Mouse (Mus musculus) Muller cell, postnatal 12 days (primary cell): Measurements from ENCODE around the gene Camk2b.
"Not testable (repeated sequence)": the region's sequence is repeated elsewhere in the genome, so short reads cannot be mapped to it uniquely, and the experiment has no call there.

ENCODE experiments used
- DNase-seq: peaks from one replicate; pipeline ENCODE4 v3.0.0-alpha.2; 2015; ENCODE audit errors: inconsistent ontology term

The Camk2b gene

GRCm38 (mm10) chr11:6015011-6015431 is 51.1 kb downstream of the Camk2b start:
- no peak for DNase-seq

GRCm38 (mm10) chr11:6013359-6013758 is 52.8 kb downstream of the Camk2b start:
- DNase-seq, result no peak

GRCm38 (mm10) chr11:6011879-6012278 is 54.3 kb downstream of the Camk2b start:
- DNase-seq, result no peak

GRCm38 (mm10) chr11:6010751-6011482 is 55.2 kb downstream of the Camk2b start:
- DNase-seq, result not testable (repeated sequence)

DNA sequence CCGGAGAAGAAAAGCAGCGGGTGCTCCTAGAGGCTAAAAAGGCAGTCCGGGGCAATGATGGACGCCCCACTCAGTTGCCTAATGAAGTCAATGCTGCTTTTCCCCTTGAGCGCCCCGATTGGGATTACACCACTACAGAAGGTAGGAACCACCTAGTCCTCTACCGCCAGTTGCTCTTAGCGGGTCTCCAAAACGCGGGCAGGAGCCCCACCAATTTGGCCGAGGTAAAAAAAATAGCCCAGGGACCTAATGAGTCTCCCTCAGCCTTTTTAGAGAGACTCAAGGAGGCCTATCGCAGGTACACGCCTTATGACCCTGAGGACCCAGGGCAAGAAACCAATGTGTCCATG is 58.4 kb downstream of the Camk2b start:
- not testable (repeated sequence) for DNase-seq

DNA sequence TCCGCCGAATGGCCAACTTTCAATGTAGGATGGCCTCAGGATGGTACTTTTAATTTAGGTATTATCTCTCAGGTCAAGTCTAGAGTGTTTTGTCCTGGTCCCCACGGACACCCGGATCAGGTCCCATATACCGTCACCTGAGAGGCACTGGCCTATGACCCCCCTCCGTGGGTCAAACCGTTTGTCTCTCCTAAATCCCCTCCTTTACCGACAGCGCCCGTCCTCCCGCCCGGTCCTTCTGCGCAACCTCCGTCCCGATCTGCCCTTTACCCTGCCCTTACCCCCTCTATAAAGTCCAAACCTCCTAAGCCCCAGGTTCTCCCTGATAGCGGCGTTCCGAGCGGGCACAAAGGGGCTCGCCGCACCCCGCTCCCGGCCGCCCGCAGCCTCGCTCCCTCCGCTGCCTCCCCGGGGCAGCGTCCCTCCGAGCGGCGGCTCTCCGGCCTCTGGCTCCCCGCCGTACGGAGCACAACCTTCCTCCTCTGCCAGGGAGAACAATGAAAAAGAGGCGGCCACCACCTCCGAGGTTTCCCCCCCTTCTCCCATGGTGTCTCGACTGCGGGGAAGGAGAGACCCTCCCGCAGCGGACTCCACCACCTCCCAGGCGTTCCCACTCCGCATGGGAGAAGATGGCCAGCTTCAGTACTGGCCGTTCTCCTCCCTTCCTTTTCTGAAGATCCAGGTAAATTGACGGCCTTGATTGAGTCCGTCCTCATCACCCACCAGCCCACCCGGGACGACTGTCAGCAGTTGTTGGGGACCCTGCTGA is 59.0 kb downstream of the Camk2b start:
- not testable (repeated sequence) for DNase-seq

- not testable (repeated sequence) for DNase-seq
Measured at GRCm38 (mm10) chr11:6006351-6007009, 59.7 kb downstream of the Camk2b start.

- not testable (repeated sequence) for DNase-seq
Measured at GRCm38 (mm10) chr11:6005374-6006043, 60.7 kb downstream of the Camk2b start.

DNA sequence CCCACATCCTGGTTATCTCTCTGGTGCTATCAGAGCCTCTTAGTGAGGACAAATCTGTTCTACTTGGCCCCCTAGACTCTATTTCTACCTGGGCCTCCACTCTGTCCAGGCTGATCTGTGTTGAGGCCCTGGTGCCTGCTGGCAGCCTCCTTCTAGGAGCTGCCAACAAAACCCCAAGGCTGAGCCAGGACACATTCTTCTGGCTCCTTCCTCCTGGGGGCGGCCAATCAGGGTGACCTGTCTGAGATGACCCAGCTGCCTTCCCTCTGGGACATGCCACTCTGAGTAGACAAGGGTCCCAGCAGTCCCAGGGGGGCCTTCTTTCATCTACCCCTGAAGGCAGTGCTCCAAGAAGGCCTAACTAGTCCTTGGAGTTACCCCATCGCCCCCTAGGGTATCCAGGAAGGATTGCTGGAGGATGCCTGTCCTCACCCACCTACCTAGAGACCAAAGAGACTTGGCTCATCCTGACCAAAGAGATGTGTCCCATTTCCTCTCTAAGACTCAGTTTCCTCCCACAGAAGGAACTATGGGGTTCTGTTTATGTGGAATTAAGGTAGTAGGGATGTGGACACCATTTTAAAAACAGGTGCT is 63.0 kb downstream of the Camk2b start:
- DNase-seq, result peak; percentile 44

DNA sequence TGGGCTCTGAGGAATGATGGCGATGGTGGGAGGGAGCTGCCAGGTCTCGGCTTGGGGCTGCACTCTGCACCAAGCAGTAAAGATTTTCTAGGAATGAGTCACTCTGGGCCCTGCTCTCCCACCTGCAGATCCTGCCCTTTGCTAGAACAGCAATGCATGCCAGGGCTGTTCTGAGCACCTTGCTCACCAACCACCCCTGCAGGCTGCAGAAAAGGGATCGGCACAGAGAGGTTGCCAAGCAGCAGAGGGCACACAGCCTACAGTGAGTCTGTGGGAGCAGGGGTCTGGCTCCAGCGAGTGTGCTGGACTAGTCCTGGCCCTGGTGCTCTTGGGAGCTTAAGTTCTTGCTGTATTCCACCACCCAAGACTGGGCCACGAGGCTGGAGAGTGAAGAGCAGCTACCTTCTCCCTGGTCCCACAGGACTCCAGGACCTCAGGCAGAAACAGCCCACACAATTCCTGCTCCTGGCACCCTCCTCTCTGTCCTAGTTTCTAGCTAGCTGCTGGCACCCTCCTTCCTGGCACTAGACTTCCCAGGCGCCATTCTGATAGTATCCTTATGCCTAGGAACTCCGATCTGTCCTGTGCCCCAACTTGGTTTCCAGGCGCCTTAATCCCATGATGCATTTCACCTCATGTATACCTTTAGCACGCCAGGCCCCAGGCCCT is 64.0 kb downstream of the Camk2b start:
- DNase-seq, result peak; percentile 38

- peak; percentile 9 for DNase-seq
Measured at GRCm38 (mm10) chr11:6000961-6001682, 65.0 kb downstream of the Camk2b start.

DNA sequence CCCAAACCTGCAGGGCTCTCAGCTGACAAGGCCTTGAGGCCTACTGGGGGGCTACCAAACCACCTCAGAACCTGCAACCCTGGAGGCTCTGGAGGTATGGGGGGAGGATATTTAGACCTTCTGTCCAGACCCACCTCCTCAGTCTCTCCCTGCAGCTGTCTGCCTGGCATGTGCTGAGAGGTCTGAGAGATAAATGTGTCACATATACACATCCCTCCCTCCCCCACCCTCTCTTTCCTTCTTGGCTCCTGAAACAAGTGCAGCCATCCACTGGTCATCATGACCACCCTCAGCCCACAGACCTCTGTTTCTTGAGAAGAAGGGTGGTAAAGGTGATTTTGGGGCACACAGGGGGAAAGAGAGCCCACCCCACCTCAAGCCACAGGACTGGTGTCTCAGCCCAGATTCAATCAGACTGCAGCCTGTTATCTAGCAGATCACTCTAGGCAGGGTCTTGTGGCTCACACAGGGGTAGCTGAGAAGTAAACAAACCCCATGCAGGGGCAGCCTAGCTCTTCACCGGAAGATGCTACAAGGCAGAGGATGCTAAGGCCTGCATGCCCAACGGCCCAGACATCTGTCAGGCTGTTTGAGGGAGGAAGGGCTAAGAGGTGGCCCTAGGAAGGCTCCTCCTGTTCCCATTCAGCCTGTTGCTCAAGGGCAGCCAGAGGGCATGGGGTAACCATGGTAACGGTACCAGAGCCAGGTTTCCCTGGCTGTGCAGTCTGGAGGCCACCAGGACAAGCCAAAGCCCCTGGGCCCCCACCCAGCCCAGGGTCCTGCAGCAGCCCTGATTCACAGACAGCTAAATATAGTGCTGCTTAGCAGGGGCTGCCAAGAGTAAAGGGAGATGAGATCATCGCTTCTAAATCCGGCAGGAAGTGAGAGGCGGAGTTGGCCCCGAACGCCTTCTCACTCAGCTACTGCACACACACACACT is 66.1 kb downstream of the Camk2b start:
- peak; percentile 94 for DNase-seq

DNA sequence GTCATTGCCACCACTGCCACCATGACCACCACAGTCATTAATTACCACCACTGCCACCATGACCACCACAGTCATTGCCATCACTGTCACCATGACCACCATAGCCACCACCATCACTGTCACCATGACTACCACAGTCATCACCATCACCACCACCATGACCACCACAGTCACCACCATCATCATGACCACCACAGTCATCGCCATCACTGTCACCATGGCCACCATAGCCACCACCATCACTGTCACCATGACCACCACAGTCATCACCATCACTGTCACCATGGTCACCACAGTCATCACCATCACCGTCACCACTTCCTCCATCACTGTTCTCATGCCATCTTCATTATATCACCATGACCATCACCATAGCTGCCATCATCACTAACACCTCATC is 67.7 kb downstream of the Camk2b start:
- DNase-seq, result no peak

GRCm38 (mm10) chr11:5995989-5996388 is 70.2 kb downstream of the Camk2b start:
- peak; percentile 74 for DNase-seq

DNA sequence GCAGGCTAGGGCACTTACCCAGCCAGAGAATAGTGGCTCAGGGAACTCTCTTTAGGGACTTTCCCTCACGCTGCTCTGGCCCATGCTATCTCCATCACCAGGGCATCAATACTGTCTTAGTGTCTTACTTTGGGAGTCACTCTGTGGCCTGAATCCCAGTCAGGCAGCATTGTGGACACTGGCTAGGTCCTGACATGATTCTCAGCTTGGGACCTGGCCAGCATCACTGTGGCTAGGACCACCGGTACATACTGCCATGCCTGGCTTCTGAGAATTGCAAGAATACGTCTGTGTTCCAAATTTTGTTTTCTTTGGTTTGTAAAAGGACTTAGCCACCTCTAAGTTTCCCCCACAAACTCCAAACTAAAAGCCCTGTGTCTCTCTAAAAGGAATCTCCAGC is 71.3 kb downstream of the Camk2b start:
- DNase-seq, result no peak

GRCm38 (mm10) chr11:5994212-5994611 is 72.0 kb downstream of the Camk2b start:
- no peak for DNase-seq

GRCm38 (mm10) chr11:5990910-5991309 is 75.3 kb downstream of the Camk2b start:
- peak; percentile 39 for DNase-seq

DNA sequence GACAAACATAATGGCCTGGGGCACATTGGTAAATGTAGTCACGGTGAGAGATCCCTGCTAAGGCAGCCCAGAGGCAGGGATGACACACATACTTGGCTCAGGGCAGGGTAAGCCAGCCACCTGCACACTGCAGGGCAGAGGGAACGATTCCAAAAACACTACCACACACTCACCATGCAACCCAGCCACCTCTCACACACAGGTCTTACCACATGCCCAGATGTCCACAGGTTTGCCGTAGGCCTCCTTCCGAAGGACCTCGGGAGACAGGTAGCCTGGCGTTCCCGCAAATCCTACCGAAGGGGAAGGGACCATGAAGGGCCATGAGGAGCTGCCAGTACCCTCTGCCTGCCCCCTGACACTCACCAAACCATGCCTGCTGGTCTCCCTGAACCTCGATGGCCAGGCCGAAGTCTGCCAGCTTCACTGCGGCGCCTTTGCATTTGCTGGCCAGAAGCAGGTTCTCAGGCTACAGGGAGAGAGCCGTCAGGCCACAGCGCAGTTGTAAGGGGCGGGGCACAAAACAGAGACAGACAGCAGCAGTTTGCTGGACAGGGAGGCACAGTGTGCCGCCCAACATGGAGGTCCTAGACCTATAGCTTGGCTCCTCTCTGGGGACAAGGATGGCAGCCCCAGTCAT is 76.1 kb downstream of the Camk2b start:
- DNase-seq, result no peak

- no peak for DNase-seq
Measured at GRCm38 (mm10) chr11:5988126-5988525, 78.0 kb downstream of the Camk2b start.
